Mouse (Mus musculus) C2C12 (cell line): ENCODE data around the gene Mynn.

ENCODE experiments used
- CEBPB ChIP-seq: IDR thresholded peaks from one replicate; pipeline ENCODE4 v1.6.1; 2011; ENCODE audit warnings: low read depth, mild to moderate bottlenecking, control low read depth, moderate library complexity
- CTCF ChIP-seq: IDR thresholded peaks from one replicate; pipeline ENCODE4 v1.5.1; 2011; ENCODE audit not compliant: control insufficient read depth, insufficient read depth, insufficient read length
- FOSL1 ChIP-seq: IDR thresholded peaks from one replicate; pipeline ENCODE4 v1.8.0; 2011; ENCODE audit warnings: mild to moderate bottlenecking, low read length; ENCODE audit not compliant: poor library complexity, insufficient read depth, severe bottlenecking
- MAX ChIP-seq: IDR thresholded peaks from one replicate; pipeline ENCODE4 v1.6.1; 2011; ENCODE audit warnings: mild to moderate bottlenecking, control low read depth
- MYOG ChIP-seq: IDR thresholded peaks from one replicate; pipeline ENCODE4 v1.6.1; 2011; ENCODE audit not compliant: control insufficient read depth, insufficient read length; ENCODE audit errors: extremely low read depth

DNA sequence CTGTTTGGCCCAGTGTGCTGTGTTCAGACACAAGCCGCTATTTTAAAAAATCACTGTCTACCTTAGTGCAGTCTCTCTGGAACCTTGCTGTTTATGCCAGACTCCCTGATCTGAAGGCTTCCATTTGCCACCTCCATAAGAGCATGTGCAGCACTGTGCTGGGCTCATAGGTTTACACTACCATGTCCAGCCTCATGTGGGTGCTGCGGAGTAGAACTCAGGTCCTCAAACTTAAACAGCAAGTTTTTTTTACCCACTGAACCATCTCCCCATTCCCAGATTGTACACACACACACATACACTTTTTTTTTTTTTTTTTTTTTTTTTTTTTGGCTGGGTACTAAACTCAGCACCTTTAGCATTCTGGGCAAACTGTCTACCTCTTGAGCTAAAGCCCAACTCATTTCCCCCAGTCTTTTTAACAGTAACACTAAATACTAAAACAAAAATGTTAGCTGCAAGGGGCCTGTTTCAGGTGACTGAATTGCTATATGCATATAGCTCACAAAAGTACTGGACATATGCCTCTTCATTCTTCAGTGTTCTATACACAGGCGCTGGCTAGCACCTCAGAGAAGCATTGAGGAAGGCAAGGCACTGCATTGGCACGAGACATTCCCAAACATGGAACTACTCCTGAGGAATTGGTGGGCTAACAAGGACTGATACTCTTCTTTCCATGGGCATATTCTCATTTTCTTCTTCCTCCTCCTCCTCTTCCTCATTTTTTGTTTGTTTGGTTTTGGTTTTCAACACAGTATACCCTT, 8.0 kb upstream of the Mynn start:
- no peak for TF ChIP-seq CTCF
- no peak for TF ChIP-seq MYOG
- TF ChIP-seq CEBPB: no peak
- no peak for TF ChIP-seq MAX
- no peak for TF ChIP-seq FOSL1
